Mouse (Mus musculus): ENCODE results near the gene Lpin2. TPM values are rescaled to one million over a fixed set of nuclear protein-coding genes. Genes with fewer than 3 reads are reported as not detected.

Lpin2 gene
- polyA plus RNA-seq, 1 experiment from 2014 or later, result 15.1 TPM

- no peaks in the 10 kb centered on the region for H3K36me3 ChIP-seq (ENCODE audit: control insufficient read depth, insufficient read depth)
- H3K27me3 ChIP-seq (ENCODE audit: control insufficient read depth, insufficient read depth, low read length), result no peaks in the 10 kb centered on the region
- peaks cover 44% of the 10 kb centered on the region for H3K4me1 ChIP-seq (ENCODE audit: control insufficient read depth, insufficient read depth, low read length)
- WGBS, result 25% methylated on average over 3 of the region's 3 CpGs
- H3K4me2 ChIP-seq (ENCODE audit: low read depth, low read length), result no peak overlapping the region
- H3K27ac ChIP-seq (ENCODE audit: low read length), result peak overlapping the region; percentile 80
- peak; percentile 90 for ATAC-seq (replicated peaks; ENCODE audit: extremely low read depth, insufficient read depth, low FRiP score)
- H3K9ac ChIP-seq (ENCODE audit: low read length), result no peak overlapping the region
- no peak overlapping the region for H3K4me3 ChIP-seq (ENCODE audit: low read length)
- no peaks in the 10 kb centered on the region for H3K9me3 ChIP-seq (replicated peaks; ENCODE audit: control insufficient read depth, low read length)
Measured at GRCm38 (mm10) chr17:71268599-71268998, 86.2 kb downstream of the Lpin2 start.

- no peak overlapping the region for H3K4me3 ChIP-seq (ENCODE audit: low read length)
- no peaks in the 10 kb centered on the region for H3K27me3 ChIP-seq (ENCODE audit: control insufficient read depth, insufficient read depth, low read length)
- peaks cover 12% of the 10 kb centered on the region for H3K4me1 ChIP-seq (ENCODE audit: control insufficient read depth, insufficient read depth, low read length)
- ATAC-seq (replicated peaks; ENCODE audit: extremely low read depth, insufficient read depth, low FRiP score), result no peak
- WGBS, result 86% methylated on average over 12 of the region's 12 CpGs
- H3K36me3 ChIP-seq (ENCODE audit: control insufficient read depth, insufficient read depth), result peaks cover 6% of the 10 kb centered on the region
- H3K4me2 ChIP-seq (ENCODE audit: low read depth, low read length), result no peak overlapping the region
- H3K9ac ChIP-seq (ENCODE audit: low read length), result no peak overlapping the region
- H3K27ac ChIP-seq (ENCODE audit: low read length), result no peak overlapping the region
- H3K9me3 ChIP-seq (replicated peaks; ENCODE audit: control insufficient read depth, low read length), result no peaks in the 10 kb centered on the region
Measured at GRCm38 (mm10) chr17:71273901-71274300, 91.5 kb downstream of the Lpin2 start.

- peaks cover 5% of the 10 kb centered on the region; the same call in 1 of the 2 replicates for H3K4me1 ChIP-seq (ENCODE audit: control insufficient read depth, insufficient read depth, low read length)
- H3K4me3 ChIP-seq (ENCODE audit: low read length), result no peak overlapping the region
- H3K9ac ChIP-seq (ENCODE audit: low read length), result no peak overlapping the region
- H3K27me3 ChIP-seq (ENCODE audit: control insufficient read depth, insufficient read depth, low read length), result no peaks in the 10 kb centered on the region
- no peaks in the 10 kb centered on the region for H3K9me3 ChIP-seq (replicated peaks; ENCODE audit: control insufficient read depth, low read length)
- ATAC-seq (replicated peaks; ENCODE audit: extremely low read depth, insufficient read depth, low FRiP score), result peak; percentile 62; the same call in 1 of the 2 replicates
- H3K4me2 ChIP-seq (ENCODE audit: low read depth, low read length), result no peak overlapping the region
- peak overlapping the region; percentile 9; the same call in 1 of the 2 replicates for H3K27ac ChIP-seq (ENCODE audit: low read length)
- WGBS, result 58% methylated on average over 10 of the region's 10 CpGs
- peaks cover 6% of the 10 kb centered on the region for H3K36me3 ChIP-seq (ENCODE audit: control insufficient read depth, insufficient read depth)
Measured at GRCm38 (mm10) chr17:71276771-71277170, 94.4 kb downstream of the Lpin2 start.

DNA sequence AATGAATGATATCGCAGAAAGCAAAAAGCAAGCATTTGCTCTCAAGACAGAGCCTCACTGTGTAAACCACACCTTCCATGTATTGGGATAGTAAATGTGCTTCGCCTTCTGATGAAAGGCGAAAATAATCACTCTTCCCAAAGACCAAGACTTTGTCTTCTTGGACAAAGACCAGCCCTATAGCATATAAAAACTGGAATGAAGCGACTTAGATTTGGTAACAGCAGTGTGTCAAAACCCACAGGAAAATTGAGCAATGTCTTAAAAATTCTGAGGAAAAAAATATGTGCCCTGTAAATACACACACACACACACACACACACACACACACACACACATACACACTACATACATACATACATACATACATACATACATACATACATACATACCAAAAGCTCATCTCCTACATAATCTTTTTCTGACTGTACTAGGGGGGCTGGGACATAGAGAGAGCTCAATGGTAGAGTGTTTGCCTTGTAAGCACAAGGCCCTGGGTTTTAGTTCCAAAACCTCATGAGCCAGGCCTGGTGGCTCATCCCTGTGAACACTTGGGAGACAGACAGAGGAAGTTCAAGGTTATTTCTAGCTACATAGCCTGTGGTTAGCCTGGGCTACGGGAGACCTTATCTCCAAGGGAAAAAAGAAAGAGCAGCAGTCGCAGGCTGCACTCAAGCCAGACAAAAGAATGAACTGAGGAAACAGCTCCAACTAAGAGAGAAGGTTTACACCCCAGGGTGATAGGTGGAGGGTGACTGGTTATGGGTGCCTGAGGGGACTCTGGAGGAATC is 95.5 kb downstream of the Lpin2 start:
- Histone ChIP-seq H3K9me3 (replicated peaks; ENCODE audit: control insufficient read depth, low read length) (no peaks in the 10 kb centered on the region), H3K4me3 (ENCODE audit: low read length) (no peak overlapping the region), H3K36me3 (ENCODE audit: control insufficient read depth, insufficient read depth) (peaks cover 6% of the 10 kb centered on the region), H3K4me2 (ENCODE audit: low read depth, low read length) (no peak overlapping the region), H3K27ac (ENCODE audit: low read length) (no peak overlapping the region), H3K4me1 (ENCODE audit: control insufficient read depth, insufficient read depth, low read length) (peaks cover 13% of the 10 kb centered on the region), H3K9ac (ENCODE audit: low read length) (no peak overlapping the region), H3K27me3 (ENCODE audit: control insufficient read depth, insufficient read depth, low read length) (no peaks in the 10 kb centered on the region)
- WGBS, result 82% methylated on average over 6 of the region's 6 CpGs
- no peak for ATAC-seq (replicated peaks; ENCODE audit: extremely low read depth, insufficient read depth, low FRiP score)

GRCm38 (mm10) chr17:71282716-71283115 is 100.4 kb downstream of the Lpin2 start:
- Histone ChIP-seq H3K27me3 (ENCODE audit: control insufficient read depth, insufficient read depth, low read length) (no peaks in the 10 kb centered on the region), H3K4me2 (ENCODE audit: low read depth, low read length) (no peak overlapping the region), H3K36me3 (ENCODE audit: control insufficient read depth, insufficient read depth) (no peaks in the 10 kb centered on the region), H3K27ac (ENCODE audit: low read length) (peak overlapping the region; percentile 51), H3K9me3 (replicated peaks; ENCODE audit: control insufficient read depth, low read length) (no peaks in the 10 kb centered on the region), H3K9ac (ENCODE audit: low read length) (no peak overlapping the region), H3K4me3 (ENCODE audit: low read length) (no peak overlapping the region), H3K4me1 (ENCODE audit: control insufficient read depth, insufficient read depth, low read length) (peaks cover 49% of the 10 kb centered on the region)
- WGBS, result 79% methylated on average over 9 of the region's 9 CpGs
- no peak for ATAC-seq (replicated peaks; ENCODE audit: extremely low read depth, insufficient read depth, low FRiP score)

GRCm38 (mm10) chr17:71283237-71283636 is 100.9 kb downstream of the Lpin2 start:
- H3K27ac ChIP-seq (ENCODE audit: low read length), result peak overlapping the region; percentile 51
- WGBS, result 36% methylated on average over 4 of the region's 4 CpGs
- no peak overlapping the region for H3K4me2 ChIP-seq (ENCODE audit: low read depth, low read length)
- no peak overlapping the region for H3K4me3 ChIP-seq (ENCODE audit: low read length)
- H3K4me1 ChIP-seq (ENCODE audit: control insufficient read depth, insufficient read depth, low read length), result peaks cover 49% of the 10 kb centered on the region
- peak; percentile 67 for ATAC-seq (replicated peaks; ENCODE audit: extremely low read depth, insufficient read depth, low FRiP score)
- H3K9me3 ChIP-seq (replicated peaks; ENCODE audit: control insufficient read depth, low read length), result no peaks in the 10 kb centered on the region
- H3K36me3 ChIP-seq (ENCODE audit: control insufficient read depth, insufficient read depth), result no peaks in the 10 kb centered on the region
- H3K27me3 ChIP-seq (ENCODE audit: control insufficient read depth, insufficient read depth, low read length), result no peaks in the 10 kb centered on the region
- H3K9ac ChIP-seq (ENCODE audit: low read length), result no peak overlapping the region

- H3K4me3 ChIP-seq (ENCODE audit: low read length), result no peak overlapping the region
- 12% methylated on average over 6 of the region's 6 CpGs for WGBS
Measured at GRCm38 (mm10) chr17:71284890-71285289, 102.5 kb downstream of the Lpin2 start.

DNA sequence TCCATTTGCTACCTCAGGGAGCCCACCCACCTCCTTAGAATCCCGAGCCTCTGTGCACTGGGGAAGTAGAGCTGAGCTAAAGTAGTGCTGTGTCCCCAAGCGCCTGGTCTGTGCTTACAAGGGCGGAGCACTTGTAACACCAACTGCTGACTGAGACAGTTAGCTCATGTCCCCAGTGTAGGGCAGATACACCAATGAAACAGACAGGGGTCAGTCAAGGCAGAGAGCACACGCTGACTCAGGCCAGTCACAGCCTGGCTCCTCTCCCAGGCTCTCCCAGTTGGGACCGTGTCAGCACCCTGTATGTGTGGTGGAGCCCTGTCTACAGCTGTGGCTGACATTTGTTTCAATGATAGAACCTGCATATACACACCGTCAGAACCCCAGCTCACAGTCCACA is 103.6 kb downstream of the Lpin2 start:
- WGBS, result 27% methylated on average over 6 of the region's 6 CpGs
- Histone ChIP-seq H3K36me3 (ENCODE audit: control insufficient read depth, insufficient read depth) (no peaks in the 10 kb centered on the region), H3K27me3 (ENCODE audit: control insufficient read depth, insufficient read depth, low read length) (no peaks in the 10 kb centered on the region), H3K4me1 (ENCODE audit: control insufficient read depth, insufficient read depth, low read length) (peaks cover 65% of the 10 kb centered on the region), H3K4me2 (ENCODE audit: low read depth, low read length) (no peak overlapping the region), H3K9ac (ENCODE audit: low read length) (peak overlapping the region; percentile 23; the same call in 1 of the 2 replicates), H3K27ac (ENCODE audit: low read length) (peak overlapping the region; percentile 70), H3K4me3 (ENCODE audit: low read length) (no peak overlapping the region), H3K9me3 (replicated peaks; ENCODE audit: control insufficient read depth, low read length) (no peaks in the 10 kb centered on the region)
- peak; percentile 84 for ATAC-seq (replicated peaks; ENCODE audit: extremely low read depth, insufficient read depth, low FRiP score)

More at GRCm38 (mm10) chr17:71284890-71285289, 102.5 kb downstream of the Lpin2 start:
- Histone ChIP-seq H3K4me1 (ENCODE audit: control insufficient read depth, insufficient read depth, low read length) (peaks cover 58% of the 10 kb centered on the region), H3K9me3 (replicated peaks; ENCODE audit: control insufficient read depth, low read length) (no peaks in the 10 kb centered on the region), H3K9ac (ENCODE audit: low read length) (no peak overlapping the region), H3K27me3 (ENCODE audit: control insufficient read depth, insufficient read depth, low read length) (no peaks in the 10 kb centered on the region), H3K4me2 (ENCODE audit: low read depth, low read length) (peak overlapping the region; percentile 43), H3K27ac (ENCODE audit: low read length) (peak overlapping the region; percentile 70), H3K36me3 (ENCODE audit: control insufficient read depth, insufficient read depth) (no peaks in the 10 kb centered on the region)
- ATAC-seq (replicated peaks; ENCODE audit: extremely low read depth, insufficient read depth, low FRiP score), result peak; percentile 29

DNA sequence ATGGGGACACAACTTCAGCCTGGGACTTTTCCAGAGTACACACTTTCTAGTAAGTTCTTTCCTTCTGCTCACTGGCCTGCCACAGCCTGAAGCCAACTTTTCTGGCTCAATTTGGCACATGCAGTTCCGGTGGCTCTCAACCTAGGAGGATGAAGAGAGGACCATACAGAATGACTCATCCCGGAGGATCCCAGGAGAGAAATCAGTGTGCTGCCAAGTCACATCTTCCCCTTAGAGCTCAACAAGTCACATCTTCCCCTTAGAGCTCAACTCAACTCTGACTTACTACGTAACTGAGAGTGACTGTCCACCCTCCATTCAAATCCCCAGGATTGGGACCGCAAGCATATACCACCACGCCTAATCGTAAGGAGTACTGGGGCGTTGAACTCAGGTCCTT is 105.2 kb downstream of the Lpin2 start:
- no peak for ATAC-seq (replicated peaks; ENCODE audit: extremely low read depth, insufficient read depth, low FRiP score)
- peaks cover 75% of the 10 kb centered on the region for H3K4me1 ChIP-seq (ENCODE audit: control insufficient read depth, insufficient read depth, low read length)
- H3K4me2 ChIP-seq (ENCODE audit: low read depth, low read length), result no peak overlapping the region
- no peak overlapping the region for H3K27ac ChIP-seq (ENCODE audit: low read length)
- no peak overlapping the region for H3K4me3 ChIP-seq (ENCODE audit: low read length)
- no peaks in the 10 kb centered on the region for H3K9me3 ChIP-seq (replicated peaks; ENCODE audit: control insufficient read depth, low read length)
- 89% methylated on average over 7 of the region's 7 CpGs for WGBS
- no peak overlapping the region for H3K9ac ChIP-seq (ENCODE audit: low read length)
- no peaks in the 10 kb centered on the region for H3K27me3 ChIP-seq (ENCODE audit: control insufficient read depth, insufficient read depth, low read length)
- no peaks in the 10 kb centered on the region for H3K36me3 ChIP-seq (ENCODE audit: control insufficient read depth, insufficient read depth)

All from heart, embryonic 16.5 days (tissue).